Mouse (Mus musculus) heart, postnatal 36 days (tissue): ENCODE data around the gene Runx1. TPM values are rescaled to one million over a fixed set of nuclear protein-coding genes. Genes with fewer than 3 reads are reported as not detected.

Experiments used
- DNase-seq, 2 experiments: peaks; one replicate each; pipeline ENCODE4 v3.0.0; 2021 to 2022
- intact Hi-C: fragments of 180-260 bp; cut with DNase I; formaldehyde crosslinking; loops from one replicate; pipeline ENCODE4 v1.15.1; 2025
- total RNA-seq, 2 experiments: library from RNA; stranded (reverse); gene quantifications; 2 replicates each; pipeline ENCODE4 v1.2.3; 2021

Gene Runx1
- 1 to 10 TPM; 2.4 to 3.3 TPM for total RNA-seq

DNA sequence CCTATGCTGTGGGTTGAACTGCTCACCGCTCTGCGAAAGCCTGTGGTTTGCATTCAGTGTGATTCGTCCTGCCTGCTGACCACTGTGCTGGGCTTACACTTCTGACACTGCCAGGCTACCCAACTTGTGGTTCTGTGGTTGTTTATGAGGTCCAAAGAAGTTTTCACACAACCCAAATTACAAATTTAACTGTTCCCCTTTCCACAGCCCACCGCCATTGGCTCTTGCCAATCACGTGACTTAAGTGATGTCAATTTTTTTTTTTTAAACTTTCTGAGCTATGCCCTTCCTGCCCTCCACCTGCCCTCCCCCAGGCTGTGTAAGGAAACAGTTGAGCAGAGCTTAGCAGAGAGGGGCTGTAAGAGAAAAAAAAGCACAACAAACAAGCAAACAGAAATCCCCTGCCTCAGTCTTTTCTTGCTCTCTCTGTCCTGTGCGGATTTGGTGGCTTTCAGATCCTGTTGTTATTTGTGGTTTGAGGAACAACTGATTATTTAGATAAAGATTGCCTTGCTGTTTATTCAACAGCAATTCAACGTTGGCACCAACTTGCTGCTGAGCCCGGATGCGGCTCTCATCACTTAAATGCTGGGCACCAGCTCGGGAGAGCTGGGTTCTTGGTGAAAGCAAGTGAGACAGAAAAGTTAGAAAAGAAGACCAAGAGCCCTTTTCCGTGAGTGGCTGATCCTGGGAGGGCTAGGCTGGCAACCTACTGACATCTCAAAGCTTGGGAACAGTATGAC is at the start of gene Runx1:
TSS of gene Runx1 (minus strand) at position 242 of the 743 bp plus-strand sequence.
- peak; percentile 29 to 31 for DNase-seq
- intact Hi-C loops = loop anchor here (5.0 to 10.0 kb wide), 3 partner anchors 246 to 629 kb away; no protein-coding TSS in a partner anchor

DNA sequence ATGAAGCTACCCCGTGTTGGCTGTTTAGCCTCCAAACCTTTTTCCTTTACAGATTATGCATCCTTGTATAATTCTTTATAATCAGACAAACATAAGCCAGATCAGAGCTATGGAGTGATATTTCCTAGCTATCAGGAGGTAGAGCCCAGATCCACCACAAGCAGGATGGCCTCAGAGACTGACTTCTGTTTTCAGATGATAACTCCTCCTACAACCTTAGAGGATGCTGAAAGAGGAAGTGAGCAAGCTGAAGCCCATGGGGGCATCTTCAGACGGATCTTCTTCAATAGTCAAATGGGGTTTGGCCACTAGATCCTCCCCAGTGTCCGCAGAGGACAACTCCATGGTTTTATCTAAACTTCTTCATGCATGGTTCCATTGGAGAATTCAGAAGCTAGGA is 48.1 kb upstream of the Runx1 start:
- DNase-seq = no peak
- intact Hi-C loops = no loop called here

GRCm38 (mm10) chr16:92871728-92872127 is 45.8 kb upstream of the Runx1 start:
- intact Hi-C loops = no loop called here
- no peak for DNase-seq

- DNase-seq = no peak
Measured at GRCm38 (mm10) chr16:92868550-92868949, 42.6 kb upstream of the Runx1 start.

DNA sequence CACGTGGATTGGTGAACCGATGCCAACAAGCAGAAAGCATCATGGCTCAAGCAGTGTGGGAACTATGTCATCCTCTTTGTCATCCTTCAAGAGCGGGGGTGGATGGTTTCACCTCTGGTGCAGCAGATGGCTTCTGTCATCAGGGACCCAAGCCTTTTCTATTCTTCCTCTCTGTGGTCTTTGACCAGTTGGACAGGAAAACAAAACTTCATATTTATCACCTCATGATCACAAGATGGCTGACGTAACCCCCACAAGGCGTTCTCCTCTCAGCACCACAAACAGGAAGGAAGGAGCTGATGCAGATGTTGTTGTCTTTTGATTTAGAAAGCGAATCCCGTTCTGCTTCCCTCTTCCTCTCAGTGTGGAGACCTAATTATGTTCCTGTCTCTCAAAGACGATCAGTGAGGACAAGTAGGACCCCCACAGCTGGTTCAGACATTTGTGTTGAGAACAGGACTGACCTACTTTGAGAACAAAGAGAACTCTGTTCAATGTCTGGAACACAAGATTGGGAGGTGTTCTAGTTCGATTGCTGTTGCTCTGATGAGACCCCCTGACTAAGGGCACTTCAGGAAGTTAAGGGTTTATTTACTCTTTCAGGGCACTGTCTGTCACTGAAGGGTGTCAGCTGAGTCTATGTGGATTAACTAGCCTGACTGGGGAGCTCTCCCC is 41.4 kb upstream of the Runx1 start:
- intact Hi-C loops = no loop called here
- DNase-seq = peak in 1 of 2 experiments; percentile 17

More at GRCm38 (mm10) chr16:92868550-92868949, 42.6 kb upstream of the Runx1 start:
- intact Hi-C loops = no loop called here

GRCm38 (mm10) chr16:92865314-92865713 is 39.4 kb upstream of the Runx1 start:
- intact Hi-C loops = no loop called here
- DNase-seq = no peak

DNA sequence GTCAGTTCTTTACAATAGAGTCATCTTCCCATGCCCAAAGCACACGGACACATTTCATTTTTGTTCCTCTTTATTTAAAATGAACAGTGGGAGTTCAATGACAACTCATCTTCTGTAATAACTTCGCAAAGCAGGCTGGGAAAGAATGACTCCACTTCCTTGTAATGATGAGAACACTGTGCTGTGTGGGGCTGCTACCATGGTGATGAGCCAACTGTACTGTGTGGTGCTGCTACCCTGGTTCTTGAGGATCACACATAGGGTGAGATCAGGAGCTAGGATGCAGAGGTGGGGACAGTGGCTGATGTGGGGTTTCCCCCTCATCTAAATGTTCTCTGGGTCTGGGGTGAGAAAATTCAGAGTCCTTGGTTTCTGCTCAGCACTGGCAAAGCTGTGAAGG is 38.2 kb upstream of the Runx1 start:
- intact Hi-C loops = no loop called here
- DNase-seq = no peak

DNA sequence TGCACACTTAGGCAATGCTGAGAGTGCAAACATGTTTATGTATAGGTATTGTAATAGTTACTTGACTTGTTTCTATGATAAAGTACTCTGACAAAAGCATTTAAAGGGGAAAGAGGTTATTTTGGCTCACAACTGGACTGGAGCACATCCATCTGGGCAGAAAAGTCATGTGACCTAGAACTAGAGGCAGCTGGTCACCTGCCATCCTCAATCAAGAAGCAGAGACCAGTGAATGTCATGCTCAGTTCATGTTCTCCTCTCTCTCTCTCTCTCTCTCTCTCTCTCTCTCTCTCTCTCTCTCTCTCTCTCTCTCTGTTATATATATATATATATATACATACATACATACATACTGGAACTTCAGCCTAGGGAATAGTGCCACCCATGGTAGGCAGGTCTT is 37.2 kb upstream of the Runx1 start:
- intact Hi-C loops = no loop called here
- DNase-seq = no peak

DNA sequence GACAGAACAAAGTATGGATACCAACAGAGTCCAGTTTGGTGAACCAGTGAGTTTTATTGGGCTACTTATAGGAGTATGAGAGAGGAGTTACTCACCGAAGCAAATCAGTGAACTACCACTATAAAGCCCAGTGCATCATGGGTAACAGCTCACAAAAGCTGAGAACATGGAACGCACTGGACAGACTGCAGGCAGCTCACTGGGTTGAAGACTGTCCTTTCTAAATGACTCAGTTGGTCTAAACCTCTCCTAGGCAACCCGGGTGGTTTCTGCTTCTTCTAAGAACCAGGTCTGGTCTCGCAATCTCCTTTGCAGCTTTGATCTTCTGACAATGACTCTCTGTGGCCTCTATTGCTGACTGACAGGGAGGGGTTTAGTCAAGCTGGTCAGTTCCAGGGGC is 36.5 kb upstream of the Runx1 start:
- DNase-seq = no peak
- intact Hi-C loops = no loop called here

- intact Hi-C loops = no loop called here
- DNase-seq = no peak
Measured at GRCm38 (mm10) chr16:92861571-92861970, 35.6 kb upstream of the Runx1 start.

- intact Hi-C loops = no loop called here
- no peak for DNase-seq
Measured at GRCm38 (mm10) chr16:92860649-92861048, 34.7 kb upstream of the Runx1 start.

- no peak for DNase-seq
- intact Hi-C loops = no loop called here
Measured at GRCm38 (mm10) chr16:92856779-92857178, 30.8 kb upstream of the Runx1 start.

GRCm38 (mm10) chr16:92852276-92852675 is 26.3 kb upstream of the Runx1 start:
- no peak for DNase-seq
- intact Hi-C loops = no loop called here

DNA sequence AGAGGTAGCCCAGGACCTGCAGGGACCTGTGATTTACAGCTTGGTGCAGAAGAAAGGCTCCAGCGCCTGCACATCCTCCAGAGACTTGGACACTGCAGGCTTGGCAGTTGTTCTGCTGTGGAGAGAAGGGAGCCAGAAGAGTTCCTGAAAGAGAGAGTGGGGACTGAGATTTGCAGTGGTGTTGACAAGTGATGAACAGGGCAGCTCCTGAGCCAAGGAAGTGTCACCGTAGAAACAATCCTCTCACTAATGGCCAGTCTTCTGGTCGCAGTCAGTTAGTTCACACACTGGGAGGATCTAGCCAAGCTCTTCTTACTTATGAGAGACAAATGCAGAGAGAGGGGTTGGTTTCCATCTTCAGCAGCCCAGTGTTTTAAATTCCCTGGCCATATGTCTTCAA is 24.5 kb upstream of the Runx1 start:
- intact Hi-C loops = no loop called here
- no peak for DNase-seq

DNA sequence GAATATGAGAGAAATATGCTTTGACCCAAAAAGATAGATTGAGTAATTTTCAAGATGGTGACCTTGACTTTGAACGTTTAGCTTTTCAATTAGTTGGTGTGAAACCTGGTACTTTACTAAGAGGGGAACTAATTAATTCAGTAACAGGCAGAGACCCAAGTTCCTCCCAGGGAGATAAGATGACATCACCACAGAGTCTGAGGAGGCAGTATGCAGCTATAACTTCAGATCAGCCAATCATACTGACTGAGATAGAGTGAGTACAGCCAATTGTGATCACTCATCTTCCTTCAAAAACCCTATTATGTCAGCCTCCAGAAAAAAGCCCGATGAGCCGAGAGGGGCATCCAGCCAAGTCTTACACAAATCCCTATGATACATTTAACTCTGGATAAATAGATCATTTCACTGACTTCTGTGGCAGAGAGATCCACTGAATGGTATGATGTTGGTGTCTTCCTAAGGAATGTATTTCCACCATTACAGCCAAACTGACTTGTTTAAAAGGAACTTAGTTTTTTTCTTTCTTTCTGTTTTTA is 21.9 kb upstream of the Runx1 start:
- intact Hi-C loops = no loop called here
- no peak for DNase-seq

- intact Hi-C loops = no loop called here
- DNase-seq = no peak
Measured at GRCm38 (mm10) chr16:92845244-92846225, 19.6 kb upstream of the Runx1 start.

GRCm38 (mm10) chr16:92838709-92839108 is 12.8 kb upstream of the Runx1 start:
- intact Hi-C loops = no loop called here
- no peak for DNase-seq

DNA sequence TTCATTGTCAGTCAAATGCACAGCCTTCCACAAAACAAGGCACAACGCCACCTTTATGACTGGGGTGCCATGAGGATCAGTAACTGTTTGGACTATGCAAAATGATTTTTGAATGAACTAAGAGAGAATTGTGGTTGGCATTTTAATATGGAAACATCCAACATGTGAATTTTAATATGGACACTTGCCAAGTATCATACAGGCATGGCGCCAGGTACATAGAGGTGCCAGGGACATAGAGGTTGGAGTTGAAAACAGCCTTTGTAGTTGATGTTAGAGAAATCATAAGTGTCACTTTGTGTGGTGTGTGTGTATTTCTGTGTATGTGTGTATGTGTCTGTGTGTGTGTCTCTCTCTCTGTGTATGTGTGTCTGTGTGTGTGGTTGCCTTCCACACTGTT is 5.4 kb upstream of the Runx1 start:
- intact Hi-C loops = no loop called here
- no peak for DNase-seq

DNA sequence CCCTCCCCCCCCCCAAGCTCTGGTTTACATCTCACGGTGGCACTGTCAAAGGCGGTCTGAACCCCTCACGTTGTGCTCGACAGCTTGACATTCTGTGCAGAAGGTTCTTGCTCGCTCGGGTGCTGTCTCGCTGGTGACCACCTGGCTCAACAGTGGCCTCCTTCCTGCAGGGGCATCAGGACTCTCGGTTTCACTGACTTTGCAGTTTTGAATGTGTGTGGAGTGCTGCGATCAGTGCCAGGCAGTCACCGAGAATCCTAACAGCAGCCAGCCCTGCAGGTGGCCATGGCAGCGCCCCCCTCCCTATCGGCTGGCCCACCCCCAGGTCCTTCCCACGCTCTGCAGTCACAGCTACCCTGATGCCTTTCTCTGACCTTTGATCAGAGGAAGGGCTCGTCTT is 4.5 kb upstream of the Runx1 start:
- intact Hi-C loops = no loop called here

GRCm38 (mm10) chr16:92828308-92828862 is 2.4 kb upstream of the Runx1 start:
- intact Hi-C loops = loop anchor here (5.0 to 10.0 kb wide), 3 partner anchors 244 to 626 kb away; no protein-coding TSS in a partner anchor
- no peak for DNase-seq

More for the DNA sequence above, 4.5 kb upstream of the Runx1 start:
- no peak for DNase-seq
